Mouse (Mus musculus): ENCODE measurements at regions not wholly inside any gene's neighbourhood (a gene's known extent, or its start where the extent isn't known, plus 50 kb on each side); places are given as distances from the start of the nearest gene placed in this dataset.

DNA sequence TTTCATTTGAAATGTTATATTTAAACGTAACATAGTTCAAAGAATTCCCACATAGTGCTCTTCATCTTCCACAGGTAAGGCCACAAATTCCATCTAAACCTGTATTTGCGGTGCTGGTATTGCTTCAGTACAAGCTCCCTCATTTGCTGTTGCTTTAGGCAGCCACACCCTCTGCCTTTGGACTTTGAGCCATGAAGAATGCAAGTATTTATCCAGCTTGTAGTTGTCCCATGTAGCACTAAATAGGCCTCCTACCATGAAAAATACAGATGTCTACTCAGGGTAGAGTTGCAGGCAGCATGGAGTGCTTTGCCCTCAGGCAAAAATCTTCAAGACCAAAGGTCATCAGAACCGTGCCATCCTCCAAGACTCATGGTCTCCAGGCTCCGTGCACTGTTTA is 134.0 kb downstream of the Atoh1 start:
- WGBS, result 52% methylated on average over 4 of the region's 4 CpGs
- no peak overlapping the region for H3K27ac ChIP-seq (ENCODE audit: low read depth, low read length)
- no peaks in the 10 kb centered on the region for H3K4me1 ChIP-seq (replicated peaks; ENCODE audit: control insufficient read depth, insufficient read depth, low read length)
- TF ChIP-seq CTCF (IDR thresholded peaks at IDR 0.05; ENCODE audit: low read depth), result no peak
- no peak overlapping the region for H3K9ac ChIP-seq (ENCODE audit: low read depth, low read length)
- no peaks in the 10 kb centered on the region for H3K9me3 ChIP-seq (ENCODE audit: control insufficient read depth)
- H3K27me3 ChIP-seq (replicated peaks; ENCODE audit: control insufficient read depth, insufficient read depth, low read length), result no peaks in the 10 kb centered on the region
- no peak overlapping the region for H3K4me3 ChIP-seq (ENCODE audit: low read depth, low read length)
- no peak overlapping the region for H3K4me2 ChIP-seq (replicated peaks; ENCODE audit: low read depth)
- ATAC-seq, result no peak
- H3K36me3 ChIP-seq (ENCODE audit: control insufficient read depth, insufficient read depth), result no peaks in the 10 kb centered on the region

DNA sequence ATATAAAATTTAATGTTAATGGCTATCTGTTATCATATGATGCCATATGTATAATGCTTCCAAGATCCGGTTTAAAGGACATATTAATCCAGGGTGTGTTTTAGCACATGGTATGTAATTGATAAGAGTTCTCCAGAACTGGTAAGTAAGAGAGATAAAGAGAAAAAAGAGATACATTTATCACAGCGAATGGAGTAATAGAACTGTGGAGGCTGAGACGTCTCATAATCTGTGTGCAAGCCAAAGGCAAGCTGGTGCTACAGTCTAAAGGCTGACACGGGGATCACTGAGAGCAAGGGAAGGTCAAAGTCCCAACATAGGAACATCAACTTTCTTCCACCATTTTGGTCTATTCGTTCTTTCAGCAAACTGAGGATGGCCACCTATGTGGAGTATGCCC is 146.0 kb upstream of the Smarcad1 start:
- TF ChIP-seq CTCF (IDR thresholded peaks at IDR 0.05; ENCODE audit: low read depth), result no peak
- ATAC-seq, result peak; percentile 57
- 52% methylated on average over 5 of the region's 5 CpGs for WGBS

More for the DNA sequence above, 146.0 kb upstream of the Smarcad1 start:
- Histone ChIP-seq H3K36me3 (ENCODE audit: control insufficient read depth, insufficient read depth) (no peaks in the 10 kb centered on the region), H3K4me1 (replicated peaks; ENCODE audit: control insufficient read depth, insufficient read depth, low read length) (no peaks in the 10 kb centered on the region), H3K4me3 (ENCODE audit: low read depth, low read length) (no peak overlapping the region), H3K27me3 (replicated peaks; ENCODE audit: control insufficient read depth, insufficient read depth, low read length) (no peaks in the 10 kb centered on the region), H3K27ac (ENCODE audit: low read depth, low read length) (no peak overlapping the region), H3K4me2 (replicated peaks; ENCODE audit: low read depth) (no peak overlapping the region), H3K9me3 (ENCODE audit: control insufficient read depth) (no peaks in the 10 kb centered on the region), H3K9ac (ENCODE audit: low read depth, low read length) (no peak overlapping the region)

Measured in intestine, postnatal 0 days (tissue).